Mouse (Mus musculus): ENCODE results near the gene Rasal1. TPM values are rescaled to one million over a fixed set of nuclear protein-coding genes. Genes with fewer than 3 reads are reported as not detected.

The Rasal1 gene
- total RNA-seq, 1 experiment from 2014 or later = 0.48 TPM

- ATAC-seq (replicated peaks; ENCODE audit: insufficient number of reproducible peaks, low FRiP score, low TSS enrichment, poor library complexity, severe bottlenecking) = no peak
These were observed 55.8 kb downstream of the Rasal1 start for GRCm38 (mm10) chr5:120704421-120704820.

GRCm38 (mm10) chr5:120706541-120706940, 57.9 kb downstream of the Rasal1 start:
- ATAC-seq (replicated peaks; ENCODE audit: insufficient number of reproducible peaks, low FRiP score, low TSS enrichment, poor library complexity, severe bottlenecking) = no peak

- no peak for ATAC-seq (replicated peaks; ENCODE audit: insufficient number of reproducible peaks, low FRiP score, low TSS enrichment, poor library complexity, severe bottlenecking)
These were observed 58.4 kb downstream of the Rasal1 start for GRCm38 (mm10) chr5:120706976-120707375.

- no peak for ATAC-seq (replicated peaks; ENCODE audit: insufficient number of reproducible peaks, low FRiP score, low TSS enrichment, poor library complexity, severe bottlenecking)
These were observed 61.7 kb downstream of the Rasal1 start for GRCm38 (mm10) chr5:120710161-120710825.

- no peak for ATAC-seq (replicated peaks; ENCODE audit: insufficient number of reproducible peaks, low FRiP score, low TSS enrichment, poor library complexity, severe bottlenecking)
These were observed 62.2 kb downstream of the Rasal1 start for GRCm38 (mm10) chr5:120710826-120711248.

- no peak for ATAC-seq (replicated peaks; ENCODE audit: insufficient number of reproducible peaks, low FRiP score, low TSS enrichment, poor library complexity, severe bottlenecking)
These were observed 62.8 kb downstream of the Rasal1 start for GRCm38 (mm10) chr5:120711416-120711815.

GRCm38 (mm10) chr5:120711827-120712226, 63.2 kb downstream of the Rasal1 start, which contains the start of gene Dtx1:
TSS of gene Dtx1 (minus strand) at chr5:120711927.
- no peak for ATAC-seq (replicated peaks; ENCODE audit: insufficient number of reproducible peaks, low FRiP score, low TSS enrichment, poor library complexity, severe bottlenecking)

GRCm38 (mm10) chr5:120712721-120713120, 64.1 kb downstream of the Rasal1 start:
- no peak for ATAC-seq (replicated peaks; ENCODE audit: insufficient number of reproducible peaks, low FRiP score, low TSS enrichment, poor library complexity, severe bottlenecking)

- no peak for ATAC-seq (replicated peaks; ENCODE audit: insufficient number of reproducible peaks, low FRiP score, low TSS enrichment, poor library complexity, severe bottlenecking)
These were observed 65.7 kb downstream of the Rasal1 start for GRCm38 (mm10) chr5:120714314-120714713.

GRCm38 (mm10) chr5:120717136-120717535, 68.5 kb downstream of the Rasal1 start:
- no peak for ATAC-seq (replicated peaks; ENCODE audit: insufficient number of reproducible peaks, low FRiP score, low TSS enrichment, poor library complexity, severe bottlenecking)

- ATAC-seq (replicated peaks; ENCODE audit: insufficient number of reproducible peaks, low FRiP score, low TSS enrichment, poor library complexity, severe bottlenecking) = no peak
These were observed 70.2 kb downstream of the Rasal1 start for GRCm38 (mm10) chr5:120718600-120719378.

- ATAC-seq (replicated peaks; ENCODE audit: insufficient number of reproducible peaks, low FRiP score, low TSS enrichment, poor library complexity, severe bottlenecking) = no peak
These were observed 72.4 kb downstream of the Rasal1 start for GRCm38 (mm10) chr5:120721005-120721404.

- no peak for ATAC-seq (replicated peaks; ENCODE audit: insufficient number of reproducible peaks, low FRiP score, low TSS enrichment, poor library complexity, severe bottlenecking)
These were observed 77.3 kb downstream of the Rasal1 start for GRCm38 (mm10) chr5:120725811-120726455.

Other genes with a start within 250 kb of the Rasal1 start
- not detected in 3 replicates for gene Lhx5, start 217.1 kb upstream of the Rasal1 start, total RNA-seq (2017)
- gene Sdsl, start 176.0 kb upstream of the Rasal1 start, total RNA-seq (2017) = not detected in 3 replicates
- not detected in 3 replicates for gene Sds, start 172.3 kb upstream of the Rasal1 start, total RNA-seq (2017)
- 8.9 to 11.3 TPM (median 11.2 TPM) in 3 replicates for gene Plbd2, start 145.2 kb upstream of the Rasal1 start, total RNA-seq (2017)
- 72.9 to 104 TPM (median 90.4 TPM) in 3 replicates for gene Slc8b1, start 137.6 kb upstream of the Rasal1 start, total RNA-seq (2017)
- 8.1 to 8.8 TPM (median 8.5 TPM) in 3 replicates for gene Tpcn1, start 60.1 kb upstream of the Rasal1 start, total RNA-seq (2017)
- 0.57 TPM in 1 of 3 replicates, not detected in the others for gene Iqcd, start 59.8 kb upstream of the Rasal1 start, total RNA-seq (2017)
- 0.43 to 4.0 TPM (median 1.1 TPM) in 3 replicates for gene Rita1, start 36.2 kb upstream of the Rasal1 start, total RNA-seq (2017)
- gene Ddx54, start 36.1 kb upstream of the Rasal1 start, total RNA-seq (2017) = 42.2 to 59.5 TPM (median 55.9 TPM) in 3 replicates
- not detected in 3 replicates for gene Cfap73, start 14.6 kb upstream of the Rasal1 start, total RNA-seq (2017)
- gene Dtx1, start 63.1 kb downstream of the Rasal1 start, total RNA-seq (2017) = 5.4 to 12.1 TPM (median 8.1 TPM) in 3 replicates
- 2.2 to 8.7 TPM (median 5.3 TPM) in 3 replicates for gene Oas2, start 101.0 kb downstream of the Rasal1 start, total RNA-seq (2017)
- gene Oas3, start 128.8 kb downstream of the Rasal1 start, total RNA-seq (2017) = 6.3 to 13.2 TPM (median 8.3 TPM) in 3 replicates
- gene Oas1e, start 146.7 kb downstream of the Rasal1 start, total RNA-seq (2017) = not detected in 3 replicates
- gene Oas1c, start 163.7 kb downstream of the Rasal1 start, total RNA-seq (2017) = 5.0 to 10.6 TPM (median 7.6 TPM) in 3 replicates
- not detected in 3 replicates for gene Oas1f, start 198.6 kb downstream of the Rasal1 start, total RNA-seq (2017)
- gene Oas1h, start 212.6 kb downstream of the Rasal1 start, total RNA-seq (2017) = not detected in 3 replicates
- 2.6 to 4.9 TPM (median 3.5 TPM) in 3 replicates for gene Oas1g, start 238.8 kb downstream of the Rasal1 start, total RNA-seq (2017)

All from monocyte, adult 5-6 weeks (primary cell).